Mouse (Mus musculus): ENCODE results near the gene Meox1.

- TF ChIP-seq CTCF (IDR thresholded peaks at IDR 0.05 in 2 of 3, conservative IDR thresholded peaks at IDR 0.05 in 1 of 3; ENCODE audit: control insufficient read depth in 1 of 3, insufficient read depth in 1 of 3, low read depth in 2 of 3, low read length in 3 of 3, poor library complexity in 1 of 3, severe bottlenecking in 1 of 3) (no peak), GATA1 (IDR thresholded peaks at IDR 0.05; ENCODE audit: low read depth, low read length) (no peak), SMC3 (IDR thresholded peaks at IDR 0.05; ENCODE audit: low read depth, low read length) (no peak), GABPA (IDR thresholded peaks at IDR 0.05; ENCODE audit: low read depth, low read length) (no peak), POLR2A (IDR thresholded peaks at IDR 0.05; ENCODE audit: control insufficient read depth in 1 of 2, insufficient read depth in 1 of 2, low read depth in 1 of 2, low read length in 2 of 2, poor library complexity in 1 of 2) (no peak), BHLHE40 (IDR thresholded peaks at IDR 0.05; ENCODE audit: borderline replicate concordance, low read depth, low read length) (no peak)
Observed at GRCm38 (mm10) chr11:101830112-101830511, 64.1 kb downstream of the Meox1 start.
